Mouse (Mus musculus) small intestine, adult 2 months (tissue): ENCODE data around the gene Slc12a5.

Source experiments
- CTCF ChIP-seq: fragments of 200-500 bp; IDR thresholded peaks from 2 replicates; pipeline ENCODE4 v1.5.1; 2012; ENCODE audit warnings: low read depth, mild to moderate bottlenecking, control low read depth, inconsistent platforms, low read length, moderate library complexity, mixed read lengths; ENCODE audit not compliant: insufficient replicate concordance, insufficient read length; ENCODE audit errors: extremely low read depth
- POLR2A ChIP-seq: fragments of 200-500 bp; IDR thresholded peaks from 2 replicates; pipeline ENCODE4 v1.6.1; 2012; ENCODE audit warnings: low read depth, mild to moderate bottlenecking, control low read depth, inconsistent platforms, low read length, moderate library complexity

- TF ChIP-seq CTCF (no peak), POLR2A (no peak)
Observed at GRCm38 (mm10) chr2:164964981-164965380, 4.4 kb downstream of the Slc12a5 start.
